ENCODE assay signal across 14 mouse cellular contexts in the genomic region with DNA sequence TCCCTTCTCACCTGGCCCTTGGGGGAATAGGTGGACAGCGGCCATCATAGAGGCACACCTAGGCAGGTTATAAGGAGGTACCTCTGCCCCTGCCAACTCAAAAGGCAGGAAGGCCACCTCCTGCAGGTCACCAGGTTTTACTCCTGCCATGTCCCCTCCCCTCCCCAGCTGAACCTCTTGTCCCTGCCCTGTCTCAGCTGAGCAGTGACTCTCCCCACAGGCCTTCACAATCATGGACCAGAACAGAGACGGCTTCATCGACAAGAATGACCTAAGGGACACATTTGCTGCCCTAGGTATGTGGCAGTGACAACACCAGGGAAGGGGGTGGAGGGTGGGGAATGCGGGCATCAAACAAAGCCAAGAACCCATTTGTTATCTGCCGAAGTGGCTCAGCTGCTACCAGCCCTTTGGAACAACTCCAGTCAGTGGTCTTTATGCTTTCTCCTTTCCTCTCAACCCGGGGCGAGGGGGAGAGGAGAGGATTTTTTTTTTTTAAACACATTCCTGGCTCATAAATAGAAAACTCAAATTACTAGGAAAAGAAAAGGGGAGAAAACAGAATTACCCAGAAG. TPM values are rescaled to one million over a fixed set of nuclear protein-coding genes. Genes with fewer than 3 reads are reported as not detected.
DNase-seq lines count a peak whose midpoint lies in the region; ATAC-seq and TF ChIP-seq lines count a peak whose summit lies in the region.
"Had no signal": no experiment of that assay in that cellular context is flagged by ENCODE, and none has a peak within 500 bp of the region (broad histone marks: within the 10 kb centered on the region; RNA-seq: fewer than 3 reads in every experiment).

No protein-coding gene starts in this region.

- no peaks in the 10 kb centered on the region for H3K36me3 ChIP-seq in hindbrain, embryonic 14.5 days (replicated peaks; ENCODE audit: control insufficient read depth, insufficient read depth)
- H3K36me3 ChIP-seq in hindbrain, embryonic 12.5 days = no peaks in the 10 kb centered on the region
- H3K36me3 ChIP-seq in MEL (ENCODE audit: control insufficient read depth in 1 of 2, insufficient read depth in 2 of 2, low read length in 2 of 2) = no peaks in the 10 kb centered on the region
- no peaks in the 10 kb centered on the region for H3K36me3 ChIP-seq in forebrain, embryonic 16.5 days (ENCODE audit: control insufficient read depth, insufficient read depth)

- H3K27ac ChIP-seq in hindbrain, embryonic 14.5 days = no peak overlapping the region; the same call in 1 of the 2 replicates
- H3K27ac ChIP-seq in hindbrain, embryonic 12.5 days = no peak overlapping the region
- no peak overlapping the region for H3K27ac ChIP-seq in MEL (ENCODE audit: control insufficient read depth, low read depth, low read length)
- H3K27ac ChIP-seq in forebrain, embryonic 16.5 days (ENCODE audit: low read length) = no peak overlapping the region

- TF ChIP-seq POLR2A in MEL (IDR thresholded peaks at IDR 0.05; ENCODE audit: control insufficient read depth in 1 of 2, insufficient read depth in 1 of 2, low read depth in 1 of 2, low read length in 2 of 2, poor library complexity in 1 of 2) = no peak

- no peak for DNase-seq in hindbrain, embryonic 14.5 days (ENCODE audit: low spot score)
- peak; percentile 31 for DNase-seq in MEL (ENCODE audit: low read depth, low spot score)
- no peak for DNase-seq in urinary bladder, postnatal 10 days (ENCODE audit: low spot score)
- DNase-seq in T-cell, adult 2 months (ENCODE audit: low spot score) = no peak
- DNase-seq in left cerebral cortex, postnatal 25 days (ENCODE audit: low spot score in 2 of 2) = no peak
- DNase-seq: kidney, adult 9 months; lung, adult 18-20 months; right cerebral cortex, postnatal 4 days had no signal

- WGBS in hindbrain, embryonic 14.5 days = 31% methylated on average over 7 of the region's 7 CpGs
- WGBS in hindbrain, embryonic 12.5 days = 36% methylated on average over 7 of the region's 7 CpGs
- WGBS in forebrain, embryonic 16.5 days = 36% methylated on average over 7 of the region's 7 CpGs

- no peaks in the 10 kb centered on the region for H3K9me3 ChIP-seq in hindbrain, embryonic 14.5 days (ENCODE audit: control insufficient read depth, low read length)
- H3K9me3 ChIP-seq in hindbrain, embryonic 12.5 days (replicated peaks) = no peaks in the 10 kb centered on the region
- no peaks in the 10 kb centered on the region for H3K9me3 ChIP-seq in MEL (replicated peaks; ENCODE audit: insufficient read depth, low read length)
- no peaks in the 10 kb centered on the region for H3K9me3 ChIP-seq in forebrain, embryonic 16.5 days (ENCODE audit: control insufficient read depth, low read length)

- H3K4me2 ChIP-seq in hindbrain, embryonic 14.5 days (replicated peaks) = peak overlapping the region; percentile 38; the same call in 1 of the 2 replicates
- no peak overlapping the region for H3K4me2 ChIP-seq in hindbrain, embryonic 12.5 days (replicated peaks)
- H3K4me2 ChIP-seq in forebrain, embryonic 16.5 days (ENCODE audit: low read length) = peak overlapping the region; percentile 31

- no peak for TF ChIP-seq CTCF in MEL (IDR thresholded peaks at IDR 0.05 in 2 of 3, conservative IDR thresholded peaks at IDR 0.05 in 1 of 3; ENCODE audit: control insufficient read depth in 1 of 3, insufficient read depth in 1 of 3, low read depth in 2 of 3, low read length in 3 of 3, poor library complexity in 1 of 3, severe bottlenecking in 1 of 3)

- TF ChIP-seq RAD21 in MEL (IDR thresholded peaks at IDR 0.05; ENCODE audit: low read depth, low read length) = no peak

- no peaks in the 10 kb centered on the region; the same call in 1 of the 2 replicates for H3K4me1 ChIP-seq in hindbrain, embryonic 14.5 days (replicated peaks; ENCODE audit: control insufficient read depth, insufficient read depth, low read length)
- H3K4me1 ChIP-seq in hindbrain, embryonic 12.5 days = peaks cover 9% of the 10 kb centered on the region; the same call in 1 of the 2 replicates
- no peaks in the 10 kb centered on the region; a peak in 2 of 4 replicates for H3K4me1 ChIP-seq in MEL (ENCODE audit: control insufficient read depth in 1 of 2, insufficient read depth in 2 of 2, low read length in 2 of 2)
- 0 out of 2 replicates have a peak, but pooled peaks cover 8% of the 10 kb centered on the region for H3K4me1 ChIP-seq in forebrain, embryonic 16.5 days (replicated peaks; ENCODE audit: control insufficient read depth, insufficient read depth, low read length)

- H3K79me2 ChIP-seq in MEL (ENCODE audit: control insufficient read depth, insufficient read depth, low read length, poor library complexity) = no peaks in the 10 kb centered on the region

- no peaks in the 10 kb centered on the region for H3K27me3 ChIP-seq in hindbrain, embryonic 14.5 days (ENCODE audit: control insufficient read depth, insufficient read depth, low read length)
- peaks cover 25% of the 10 kb centered on the region for H3K27me3 ChIP-seq in hindbrain, embryonic 12.5 days
- peaks cover 2 to 5% of the 10 kb centered on the region in 2 experiments for H3K27me3 ChIP-seq in MEL (ENCODE audit: control insufficient read depth in 1 of 2, insufficient read depth in 2 of 2, low read length in 2 of 2)
- no peaks in the 10 kb centered on the region; the same call in 1 of the 2 replicates for H3K27me3 ChIP-seq in forebrain, embryonic 16.5 days (replicated peaks; ENCODE audit: control insufficient read depth, insufficient read depth, low read length)

- intact Hi-C loops in left cerebral cortex, postnatal 25 days (cut with DNase I) = no loop called here

- H3K4me3 ChIP-seq in hindbrain, embryonic 14.5 days (replicated peaks; ENCODE audit: low read length) = no peak overlapping the region
- H3K4me3 ChIP-seq in hindbrain, embryonic 12.5 days = no peak overlapping the region
- peak overlapping the region; percentile 47 to 65 for H3K4me3 ChIP-seq in MEL (ENCODE audit: control insufficient read depth in 1 of 2, insufficient read depth in 1 of 2, low read depth in 2 of 2, low read length in 2 of 2)
- no peak overlapping the region for H3K4me3 ChIP-seq in forebrain, embryonic 16.5 days (replicated peaks; ENCODE audit: low read length)

- no peak for ATAC-seq in hindbrain, embryonic 14.5 days (ENCODE audit: low FRiP score)
- no peak for ATAC-seq in hindbrain, embryonic 12.5 days (ENCODE audit: low FRiP score)
- ATAC-seq in forebrain, embryonic 16.5 days = no peak
- ATAC-seq in megakaryocyte-erythroid progenitor cell, adult 5-6 weeks (replicated peaks; ENCODE audit: low FRiP score, low TSS enrichment, poor library complexity, severe bottlenecking) = 0 out of 2 replicates have a peak, but pooled peaks have one; percentile 27
- ATAC-seq: activated CD4-positive, CD25-positive, alpha-beta regulatory T cell, adult 4 months had no signal

- H3K9ac ChIP-seq in hindbrain, embryonic 14.5 days = peak overlapping the region; percentile 31; the same call in 1 of the 2 replicates
- H3K9ac ChIP-seq in hindbrain, embryonic 12.5 days = no peak overlapping the region
- peak overlapping the region; percentile 60 for H3K9ac ChIP-seq in MEL (ENCODE audit: control insufficient read depth, low read depth, low read length, poor library complexity, severe bottlenecking)
- 0 out of 2 replicates have a peak overlapping the region, but pooled peaks have one; percentile 13 for H3K9ac ChIP-seq in forebrain, embryonic 16.5 days (replicated peaks; ENCODE audit: low read depth, low read length)

- no peak for TF ChIP-seq EP300 in MEL (IDR thresholded peaks at IDR 0.05; ENCODE audit: low read depth in 1 of 2, low read length in 2 of 2)

RNA-seq across cellular contexts. Expression of a gene that starts 1.8 kb away (rescaled TPM):
- 0.80 and 0.86 TPM in 2 replicates for polyA plus RNA-seq in hindbrain, embryonic 14.5 days (2014; fragmentation: Nextera tagmentation; extraction: Ambion mirVana)
- polyA plus RNA-seq in hindbrain, embryonic 12.5 days (2016; fragmentation: Nextera tagmentation; extraction: Ambion mirVana) = 2.5 and 3.0 TPM in 2 replicates
- 0.35 and 0.75 TPM in 2 replicates for total RNA-seq in MEL (2012; rRNA removed)
- under 1 TPM in 1 of 2 experiments, not detected in 1; 0.54 TPM for polyA plus RNA-seq in MEL (2012; ENCODE audit: insufficient read depth in 1 of 2, insufficient read length in 2 of 2, low read depth in 1 of 2, low replicate concordance in 2 of 2, missing spikeins in 1 of 2)
- polyA plus RNA-seq in forebrain, embryonic 16.5 days (2015; fragmentation: Nextera tagmentation; extraction: Ambion mirVana) = 0.44 and 1.0 TPM in 2 replicates
- total RNA-seq in megakaryocyte-erythroid progenitor cell, adult 5-6 weeks (2014; fragmentation: Nextera tagmentation) = not detected in 2 replicates
- not detected in 2 replicates for total RNA-seq in megakaryocyte-erythroid progenitor cell, adult 5-6 weeks (2017)
- not detected for total RNA-seq in left cerebral cortex, postnatal 25 days (2021)
- polyA plus RNA-seq: activated CD4-positive, CD25-positive, alpha-beta regulatory T cell, adult 4 months had no signal

RNA-seq across cellular contexts. Expression of a gene that starts 38.1 kb away (rescaled TPM):
- 0.23 TPM in 1 of 2 replicates, not detected in the other for polyA plus RNA-seq in hindbrain, embryonic 14.5 days (2014; fragmentation: Nextera tagmentation; extraction: Ambion mirVana)
- polyA plus RNA-seq in hindbrain, embryonic 12.5 days (2016; fragmentation: Nextera tagmentation; extraction: Ambion mirVana) = not detected in 2 replicates
- total RNA-seq in MEL (2012; rRNA removed) = 1.4 and 1.6 TPM in 2 replicates
- polyA plus RNA-seq in MEL (2012; ENCODE audit: insufficient read depth in 1 of 2, insufficient read length in 2 of 2, low read depth in 1 of 2, low replicate concordance in 2 of 2, missing spikeins in 1 of 2) = 1 to 10 TPM in 1 of 2 experiments, not detected in 1; 4.7 TPM
- not detected in 2 replicates for polyA plus RNA-seq in forebrain, embryonic 16.5 days (2015; fragmentation: Nextera tagmentation; extraction: Ambion mirVana)
- total RNA-seq in megakaryocyte-erythroid progenitor cell, adult 5-6 weeks (2014; fragmentation: Nextera tagmentation) = 0.96 and 1.4 TPM in 2 replicates
- total RNA-seq in megakaryocyte-erythroid progenitor cell, adult 5-6 weeks (2017) = not detected in 2 replicates
- under 1 TPM; 0.48 to 0.82 TPM for total RNA-seq in left cerebral cortex, postnatal 25 days (2021)
- total RNA-seq: gastrocnemius, adult 18-20 months had no signal
- polyA plus RNA-seq: embryonic facial prominence, embryonic 11.5 days had no signal

RNA-seq across cellular contexts. Expression of a gene that starts 52.7 kb away (rescaled TPM):
- polyA plus RNA-seq in hindbrain, embryonic 14.5 days (2014; fragmentation: Nextera tagmentation; extraction: Ambion mirVana) = 25.5 and 28.1 TPM in 2 replicates
- polyA plus RNA-seq in hindbrain, embryonic 12.5 days (2016; fragmentation: Nextera tagmentation; extraction: Ambion mirVana) = 25.7 and 27.0 TPM in 2 replicates
- 1.2 and 1.4 TPM in 2 replicates for total RNA-seq in MEL (2012; rRNA removed)
- polyA plus RNA-seq in MEL (2012; ENCODE audit: insufficient read depth in 1 of 2, insufficient read length in 2 of 2, low read depth in 1 of 2, low replicate concordance in 2 of 2, missing spikeins in 1 of 2) = 1 to 10 TPM in 1 of 2 experiments, not detected in 1; 3.5 TPM
- polyA plus RNA-seq in forebrain, embryonic 16.5 days (2015; fragmentation: Nextera tagmentation; extraction: Ambion mirVana) = 32.0 and 36.2 TPM in 2 replicates
- not detected in 2 replicates for total RNA-seq in megakaryocyte-erythroid progenitor cell, adult 5-6 weeks (2014; fragmentation: Nextera tagmentation)
- total RNA-seq in megakaryocyte-erythroid progenitor cell, adult 5-6 weeks (2017) = not detected in 2 replicates
- 100 to 1,000 TPM; 196 to 205 TPM for total RNA-seq in left cerebral cortex, postnatal 25 days (2021)

RNA-seq across cellular contexts. Expression of a gene that starts 55.5 kb away (rescaled TPM):
- 200 and 229 TPM in 2 replicates for polyA plus RNA-seq in hindbrain, embryonic 14.5 days (2014; fragmentation: Nextera tagmentation; extraction: Ambion mirVana)
- 286 and 293 TPM in 2 replicates for polyA plus RNA-seq in hindbrain, embryonic 12.5 days (2016; fragmentation: Nextera tagmentation; extraction: Ambion mirVana)
- 305 and 329 TPM in 2 replicates for total RNA-seq in MEL (2012; rRNA removed)
- 100 to 1,000 TPM in 1 of 2 experiments, not detected in 1; 420 TPM for polyA plus RNA-seq in MEL (2012; ENCODE audit: insufficient read depth in 1 of 2, insufficient read length in 2 of 2, low read depth in 1 of 2, low replicate concordance in 2 of 2, missing spikeins in 1 of 2)
- 252 and 264 TPM in 2 replicates for polyA plus RNA-seq in forebrain, embryonic 16.5 days (2015; fragmentation: Nextera tagmentation; extraction: Ambion mirVana)
- total RNA-seq in megakaryocyte-erythroid progenitor cell, adult 5-6 weeks (2014; fragmentation: Nextera tagmentation) = 375 and 380 TPM in 2 replicates
- 229 and 230 TPM in 2 replicates for total RNA-seq in megakaryocyte-erythroid progenitor cell, adult 5-6 weeks (2017)
- total RNA-seq in left cerebral cortex, postnatal 25 days (2021) = 100 to 1,000 TPM; 169 to 202 TPM

Comparison
In these comparisons a context has a peak if more than half of its experiments do, and no peak if none do; other contexts are left out.
1. H3K4me3 ChIP-seq: peak in MEL (2 of 2); none in hindbrain, embryonic 14.5 days (single experiment), hindbrain, embryonic 12.5 days (single experiment) and forebrain, embryonic 16.5 days (single experiment).